Mouse (Mus musculus) embryonic fibroblast, embryonic 13.5 days (primary cell): ENCODE data around the gene Lbhd2. TPM values are rescaled to one million over a fixed set of nuclear protein-coding genes. Genes with fewer than 3 reads are reported as not detected.

ENCODE experiments used
- H3K27ac ChIP-seq: 2 replicates; pipeline ENCODE4 v1.5.1; 2012; ENCODE audit warnings: low read length, control low read depth, inconsistent platforms; ENCODE audit not compliant: insufficient read depth
- H3K4me1 ChIP-seq: 2 replicates; pipeline ENCODE4 v1.6.1; 2011; ENCODE audit warnings: low read length; ENCODE audit not compliant: control insufficient read depth, insufficient read depth
- H3K4me3 ChIP-seq: 2 replicates; pipeline ENCODE4 v1.5.1; 2011; ENCODE audit warnings: mild to moderate bottlenecking, control low read depth, low read length; ENCODE audit not compliant: insufficient read depth
- CTCF ChIP-seq: IDR thresholded peaks from 2 replicates; pipeline ENCODE4 v1.5.1; 2011; ENCODE audit warnings: mild to moderate bottlenecking, control low read depth, low read length, moderate library complexity, borderline replicate concordance; ENCODE audit not compliant: insufficient read depth
- POLR2A ChIP-seq: IDR thresholded peaks from 2 replicates; pipeline ENCODE4 v1.6.1; 2011; ENCODE audit warnings: low read depth, mild to moderate bottlenecking, control low read depth, low read length, moderate library complexity
- polyA plus RNA-seq: library from polyadenylated mRNA; stranded (reverse); fragments of >200 nt; gene quantifications from 2 replicates; pipeline ENCODE4 v1.2.4, GENCODE M21; 2011; ENCODE audit warnings: low read depth; ENCODE audit not compliant: missing spikeins, insufficient read length

The Lbhd2 gene
- polyA plus RNA-seq, 1 experiment, result not detected

- no peak overlapping the region for H3K4me3 ChIP-seq
- H3K4me1 ChIP-seq, result peaks cover 13% of the 10 kb centered on the region
- peak overlapping the region; percentile 98 for H3K27ac ChIP-seq
- TF ChIP-seq POLR2A, result 0 out of 2 replicates have a peak, but pooled peaks have one; percentile 34
- no peak for TF ChIP-seq CTCF
Measured at GRCm38 (mm10) chr12:111430868-111431817, 24.5 kb downstream of the Lbhd2 start.

- Histone ChIP-seq H3K27ac (peak overlapping the region; percentile 98; the same call in 1 of the 2 replicates), H3K4me3 (no peak overlapping the region), H3K4me1 (peaks cover 13% of the 10 kb centered on the region)
- TF ChIP-seq POLR2A (no peak), CTCF (no peak)
Measured at GRCm38 (mm10) chr12:111432097-111432496, 25.5 kb downstream of the Lbhd2 start.

GRCm38 (mm10) chr12:111432751-111433331, 26.2 kb downstream of the Lbhd2 start:
- no peak overlapping the region for H3K4me3 ChIP-seq
- H3K27ac ChIP-seq, result no peak overlapping the region
- peaks cover 13% of the 10 kb centered on the region for H3K4me1 ChIP-seq
- no peak for TF ChIP-seq POLR2A
- no peak for TF ChIP-seq CTCF

GRCm38 (mm10) chr12:111434164-111434744, 27.6 kb downstream of the Lbhd2 start:
- no peak overlapping the region for H3K4me3 ChIP-seq
- TF ChIP-seq CTCF (no peak), POLR2A (no peak)
- H3K4me1 ChIP-seq, result peaks cover 13% of the 10 kb centered on the region
- 0 out of 2 replicates have a peak overlapping the region, but pooled peaks have one; percentile 0 for H3K27ac ChIP-seq

GRCm38 (mm10) chr12:111434745-111435327, 28.2 kb downstream of the Lbhd2 start:
- Histone ChIP-seq H3K27ac (0 out of 2 replicates have a peak overlapping the region, but pooled peaks have one; percentile 0), H3K4me3 (no peak overlapping the region), H3K4me1 (peaks cover 13% of the 10 kb centered on the region)
- no peak; the same call in 1 of the 2 replicates for TF ChIP-seq POLR2A
- no peak for TF ChIP-seq CTCF

GRCm38 (mm10) chr12:111436170-111436569, 29.6 kb downstream of the Lbhd2 start:
- H3K27ac ChIP-seq, result peak overlapping the region; percentile 38
- TF ChIP-seq CTCF (no peak), POLR2A (no peak)
- H3K4me1 ChIP-seq, result peaks cover 4% of the 10 kb centered on the region; the same call in 1 of the 2 replicates
- no peak overlapping the region for H3K4me3 ChIP-seq

GRCm38 (mm10) chr12:111436640-111437039, 30.0 kb downstream of the Lbhd2 start:
- no peaks in the 10 kb centered on the region; the same call in 1 of the 2 replicates for H3K4me1 ChIP-seq
- TF ChIP-seq POLR2A, result no peak
- no peak for TF ChIP-seq CTCF
- no peak overlapping the region for H3K4me3 ChIP-seq
- H3K27ac ChIP-seq, result peak overlapping the region; percentile 38

GRCm38 (mm10) chr12:111437222-111437900, 30.8 kb downstream of the Lbhd2 start:
- Histone ChIP-seq H3K27ac (peak overlapping the region; percentile 29), H3K4me1 (no peaks in the 10 kb centered on the region; the same call in 1 of the 2 replicates), H3K4me3 (no peak overlapping the region)
- no peak for TF ChIP-seq POLR2A
- no peak for TF ChIP-seq CTCF

- H3K4me1 ChIP-seq, result no peaks in the 10 kb centered on the region; the same call in 1 of the 2 replicates
- no peak overlapping the region for H3K27ac ChIP-seq
- H3K4me3 ChIP-seq, result no peak overlapping the region
- no peak for TF ChIP-seq CTCF
- TF ChIP-seq POLR2A, result no peak
Measured at GRCm38 (mm10) chr12:111438850-111439249, 32.2 kb downstream of the Lbhd2 start.
